Mouse (Mus musculus): ENCODE measurements around the gene Bsn.

- TF ChIP-seq CTCF (IDR thresholded peaks at IDR 0.05; ENCODE audit: low read depth, low read length) (no peak), TAL1 (conservative IDR thresholded peaks at IDR 0.05; ENCODE audit: low read depth, low read length) (no peak), GATA1 (IDR thresholded peaks at IDR 0.05; ENCODE audit: borderline replicate concordance, low read length) (no peak)
Measured at GRCm38 (mm10) chr9:108141387-108141786, 48.8 kb downstream of the Bsn start.
